Comparison of ENCODE assay signal across 39 mouse cellular contexts in the genomic region with DNA sequence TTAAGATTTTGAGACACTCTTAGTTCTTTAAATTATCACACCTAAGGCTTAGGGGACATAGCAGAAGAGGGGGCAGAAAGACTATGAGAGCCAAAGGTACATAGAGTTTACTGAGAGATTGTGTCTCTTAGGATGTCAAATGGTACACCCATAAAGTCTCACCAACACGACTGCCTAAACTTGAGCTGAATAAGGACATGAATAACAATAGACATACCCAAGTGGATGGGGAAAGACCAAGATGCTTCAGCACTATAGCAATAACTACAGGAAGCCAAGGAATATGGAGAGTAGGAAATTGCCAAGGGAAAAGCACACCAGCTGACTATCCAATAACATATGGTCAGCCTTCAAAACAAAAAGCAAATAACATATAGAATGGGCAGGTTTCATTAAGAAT. TPM values are rescaled to one million over a fixed set of nuclear protein-coding genes. Genes with fewer than 3 reads are reported as not detected.
"Had no signal": no experiment of that assay in that cellular context is flagged by ENCODE, and none has a peak within 500 bp of the region (broad histone marks: within the 10 kb centered on the region; RNA-seq: fewer than 3 reads in every experiment).

No protein-coding gene starts in this region.

- H3K4me3 ChIP-seq: gastrocnemius, adult 2 months; heart, embryonic 10.5 days; heart, embryonic 12.5 days; hindbrain, embryonic 10.5 days; hindbrain, embryonic 12.5 days; kidney, embryonic 15.5 days; limb, embryonic 13.5 days; limb, embryonic 15.5 days; liver, embryonic 12.5 days had no signal

- H3K27me3 ChIP-seq: heart, embryonic 12.5 days; hindbrain, embryonic 12.5 days; kidney, embryonic 15.5 days; limb, embryonic 13.5 days; limb, embryonic 15.5 days; liver, embryonic 12.5 days had no signal

- DNase-seq: gastrocnemius, adult 2 months; gastrocnemius, postnatal 10 days; gastrocnemius, postnatal 25 days; heart, adult 18-20 months; heart, postnatal 10 days; heart, postnatal 4 days; kidney, adult 11 months; kidney, adult 2 months; kidney, adult 9 months; kidney, postnatal 14 days; kidney, postnatal 36 days; layer of hippocampus, adult 9-11 months; layer of hippocampus, postnatal 36 days; left cerebral cortex, postnatal 4 days had no signal

- H3K36me3 ChIP-seq: heart, embryonic 10.5 days; heart, embryonic 12.5 days; hindbrain, embryonic 10.5 days; hindbrain, embryonic 12.5 days; kidney, embryonic 15.5 days; limb, embryonic 13.5 days; limb, embryonic 15.5 days; liver, embryonic 12.5 days had no signal

- H3K4me2 ChIP-seq: heart, embryonic 12.5 days; hindbrain, embryonic 12.5 days; hindbrain, embryonic 14.5 days; kidney, embryonic 15.5 days; limb, embryonic 13.5 days; limb, embryonic 15.5 days; liver, embryonic 12.5 days had no signal

- H3K9me3 ChIP-seq: heart, embryonic 10.5 days; heart, embryonic 12.5 days; hindbrain, embryonic 10.5 days; hindbrain, embryonic 12.5 days; kidney, embryonic 15.5 days; limb, embryonic 13.5 days; limb, embryonic 15.5 days; liver, embryonic 12.5 days had no signal

- H3K4me1 ChIP-seq: heart, embryonic 10.5 days; heart, embryonic 12.5 days; hindbrain, embryonic 10.5 days; hindbrain, embryonic 12.5 days; kidney, embryonic 15.5 days; limb, embryonic 13.5 days; limb, embryonic 15.5 days; liver, embryonic 12.5 days had no signal

- H3K9ac ChIP-seq: heart, embryonic 12.5 days; hindbrain, embryonic 12.5 days; hindbrain, embryonic 14.5 days; kidney, embryonic 15.5 days; limb, embryonic 13.5 days; limb, embryonic 15.5 days; liver, embryonic 12.5 days; liver, embryonic 14.5 days had no signal

- H3K27ac ChIP-seq: gastrocnemius, adult 2 months; heart, embryonic 10.5 days; hindbrain, embryonic 10.5 days; hindbrain, embryonic 12.5 days; hindbrain, embryonic 14.5 days; kidney, embryonic 15.5 days; kidney, postnatal 0 days; limb, embryonic 13.5 days; liver, embryonic 12.5 days; liver, embryonic 14.5 days had no signal

RNA-seq across cellular contexts. Expression of gene Ctla4, which starts 22.9 kb away (rescaled TPM):
- total RNA-seq: gastrocnemius, postnatal 10 days; gastrocnemius, postnatal 25 days; gastrocnemius, postnatal 4 days; granulocyte monocyte progenitor cell, adult 5-6 weeks; heart, postnatal 4 days; layer of hippocampus, adult 18-20 months; layer of hippocampus, adult 8-10 months; layer of hippocampus, postnatal 14 days; layer of hippocampus, postnatal 36 days; left cerebral cortex, adult 18-20 months; left cerebral cortex, adult 8-10 months; left cerebral cortex, postnatal 10 days; left cerebral cortex, postnatal 25 days; left cerebral cortex, postnatal 4 days; liver, adult 2 months had no signal
- polyA plus RNA-seq: heart, embryonic 10.5 days; heart, embryonic 12.5 days; heart, embryonic 14.5 days; hindbrain, embryonic 10.5 days; hindbrain, embryonic 12.5 days; hindbrain, embryonic 14.5 days; hindbrain, embryonic 16.5 days; intestine, embryonic 14.5 days; intestine, embryonic 16.5 days; kidney, embryonic 15.5 days; kidney, postnatal 0 days; liver, adult 2 months; liver, embryonic 12.5 days; liver, embryonic 14.5 days had no signal
